Mouse (Mus musculus) CH12F3 (cell line): ENCODE results near the gene Coro2a.

Experiments
- in situ Hi-C: fragments of 300-500 bp; cut with MboI; formaldehyde crosslinking; loops from 2 replicates; pipeline ENCODE4 v1.14.3; 2020; ENCODE audit warnings: low sequenced_read_pairs

Coro2a gene

GRCm38 (mm10) chr4:46533934-46534720 lies 67.9 kb downstream of the Coro2a start:
- in situ Hi-C loops = no loop called here

GRCm38 (mm10) chr4:46532926-46533325 lies 69.1 kb downstream of the Coro2a start:
- in situ Hi-C loops = no loop called here

GRCm38 (mm10) chr4:46532511-46532910 lies 69.5 kb downstream of the Coro2a start:
- in situ Hi-C loops = no loop called here

GRCm38 (mm10) chr4:46529722-46530121 lies 72.3 kb downstream of the Coro2a start:
- in situ Hi-C loops = no loop called here

- in situ Hi-C loops = no loop called here
These were observed 74.5 kb downstream of the Coro2a start for GRCm38 (mm10) chr4:46527558-46527926.

GRCm38 (mm10) chr4:46526798-46527557 lies 75.0 kb downstream of the Coro2a start:
- in situ Hi-C loops = no loop called here

GRCm38 (mm10) chr4:46526226-46526625 lies 75.8 kb downstream of the Coro2a start:
- in situ Hi-C loops = no loop called here

GRCm38 (mm10) chr4:46523324-46523723 lies 78.7 kb downstream of the Coro2a start:
- in situ Hi-C loops = no loop called here

- in situ Hi-C loops = no loop called here
These were observed 80.5 kb downstream of the Coro2a start for GRCm38 (mm10) chr4:46521457-46521856.

- in situ Hi-C loops = no loop called here
These were observed 81.5 kb downstream of the Coro2a start for GRCm38 (mm10) chr4:46520491-46520890.

GRCm38 (mm10) chr4:46507736-46508460 lies 94.1 kb downstream of the Coro2a start:
- in situ Hi-C loops = no loop called here

- in situ Hi-C loops = no loop called here
These were observed 95.0 kb downstream of the Coro2a start for GRCm38 (mm10) chr4:46506801-46507610.

- in situ Hi-C loops = no loop called here
These were observed 96.5 kb downstream of the Coro2a start for GRCm38 (mm10) chr4:46505361-46506057.

- in situ Hi-C loops = no loop called here
These were observed 98.1 kb downstream of the Coro2a start for GRCm38 (mm10) chr4:46503881-46504280.

GRCm38 (mm10) chr4:46502606-46503502 lies 99.1 kb downstream of the Coro2a start:
- in situ Hi-C loops = no loop called here

- in situ Hi-C loops = no loop called here
These were observed 103.0 kb downstream of the Coro2a start for GRCm38 (mm10) chr4:46498976-46499375.

- in situ Hi-C loops = no loop called here
These were observed 103.5 kb downstream of the Coro2a start for GRCm38 (mm10) chr4:46498511-46498910.

- in situ Hi-C loops = no loop called here
These were observed 104.6 kb downstream of the Coro2a start for GRCm38 (mm10) chr4:46497286-46497892.

GRCm38 (mm10) chr4:46495543-46495942 lies 106.5 kb downstream of the Coro2a start:
- in situ Hi-C loops = no loop called here
